Mouse (Mus musculus): ENCODE data around the gene Clec14a. TPM values are rescaled to one million over a fixed set of nuclear protein-coding genes. Genes with fewer than 3 reads are reported as not detected.

The Clec14a gene
- not detected for total RNA-seq (2023)

DNA sequence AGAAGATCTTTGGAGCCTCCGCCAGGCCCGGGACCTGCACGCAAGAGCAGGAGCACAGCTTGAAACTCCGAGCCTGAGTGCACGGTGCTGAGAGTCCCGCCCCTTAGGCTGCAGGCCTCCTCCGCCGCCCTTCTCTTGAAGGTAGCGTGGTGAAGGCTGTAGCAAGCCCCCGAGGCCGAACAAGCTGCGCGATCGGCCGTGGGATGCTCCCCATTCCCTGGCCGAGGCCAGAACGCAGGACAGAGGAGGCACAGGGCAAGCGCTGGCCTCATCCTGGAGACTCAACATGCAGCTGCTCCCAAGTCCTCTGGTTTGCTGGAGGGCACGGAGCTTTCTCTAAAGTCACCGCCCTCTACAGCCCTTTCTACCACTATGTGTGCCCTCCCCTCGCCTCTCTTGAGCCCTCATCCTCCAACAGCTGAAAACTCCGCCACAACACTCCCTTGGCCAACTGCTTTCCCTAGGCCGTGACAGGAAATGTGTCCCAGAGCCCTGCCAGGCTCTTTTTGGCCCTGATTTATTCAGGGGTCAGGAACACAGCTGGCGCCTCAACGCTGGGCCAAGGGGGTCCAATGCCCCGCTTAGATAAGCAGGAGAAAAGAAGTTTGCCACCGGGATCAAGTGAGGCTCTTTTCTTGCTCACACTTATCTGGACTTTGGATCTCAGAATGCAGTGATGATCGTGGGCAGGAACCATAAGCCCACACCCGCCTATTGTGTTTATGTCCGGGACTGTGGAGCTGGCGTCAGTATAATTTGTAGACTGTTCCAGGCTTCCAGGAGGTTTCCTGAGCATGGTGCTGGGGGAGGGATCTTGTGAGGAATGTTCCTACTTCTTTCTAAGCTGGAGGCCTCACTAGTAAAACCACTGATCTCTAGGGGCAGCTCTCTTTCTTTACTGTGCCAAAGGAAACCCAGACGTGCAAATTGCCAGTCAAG is at the start of gene Clec14a:
TSS of gene Clec14a (minus strand) at position 728 of the 939 bp plus-strand sequence.

Other genes starting within 250 kb of the Clec14a start
- gene Sstr1, start 57.5 kb downstream of the Clec14a start, total RNA-seq (2023) = not detected

All from monocyte, adult 59 days (primary cell).